9 mouse cellular contexts compared by ENCODE assay signal in the genomic region with DNA sequence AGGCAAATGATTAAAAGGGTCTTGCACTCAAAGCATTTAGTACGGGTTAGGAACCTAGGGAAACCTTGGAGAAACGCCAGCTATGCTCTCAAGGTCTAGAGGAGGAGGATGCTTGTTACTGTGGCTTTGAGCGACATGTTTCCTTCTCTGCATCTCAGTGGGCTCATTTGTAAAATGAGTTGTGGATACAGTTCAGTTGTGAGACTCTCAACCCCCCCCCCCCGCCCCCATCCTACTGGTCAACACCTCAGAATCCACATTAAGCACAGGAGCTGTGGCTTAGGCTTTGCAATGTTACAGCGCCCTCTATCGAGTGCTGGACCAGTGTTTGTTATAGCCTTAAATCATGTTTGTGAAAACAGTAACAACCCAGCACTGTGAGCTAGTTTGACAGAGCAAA. TPM values are rescaled to one million over a fixed set of nuclear protein-coding genes. Genes with fewer than 3 reads are reported as not detected.
DNase-seq lines count a peak whose midpoint lies in the region; ATAC-seq and TF ChIP-seq lines count a peak whose summit lies in the region.
"Had no signal": no experiment of that assay in that cellular context is flagged by ENCODE, and none has a peak within 500 bp of the region (broad histone marks: within the 10 kb centered on the region; RNA-seq: fewer than 3 reads in every experiment).

No protein-coding gene starts in this region.

- peak; percentile 84 for TF ChIP-seq CTCF in cortical plate, adult 2 months (IDR thresholded peaks at IDR 0.05; ENCODE audit: extremely low read depth, insufficient read depth, low read length)

- H3K9ac ChIP-seq in limb, embryonic 11.5 days (ENCODE audit: low read length), result no peak overlapping the region
- no peak overlapping the region for H3K9ac ChIP-seq in midbrain, embryonic 15.5 days
- H3K9ac ChIP-seq: embryonic facial prominence, embryonic 12.5 days had no signal

- DNase-seq in 3134 (ENCODE audit: extremely low read depth, insufficient read length, low spot score), result peak; percentile 52
- DNase-seq in adipocyte (ENCODE audit: low spot score), result peak; percentile 38
- peak; percentile 32 to 58 for DNase-seq in gastrocnemius, postnatal 36 days
- DNase-seq in kidney, adult 8-10 months, result peak; percentile 70 to 84
- DNase-seq in limb, embryonic 11.5 days (ENCODE audit: low spot score), result peak; percentile 61
- peak; percentile 72 to 74 for DNase-seq in spleen, postnatal 36 days (ENCODE audit: low spot score in 2 of 2)

- ATAC-seq in limb, embryonic 11.5 days (ENCODE audit: insufficient number of reproducible peaks, low FRiP score, low TSS enrichment, low read depth), result no peak
- ATAC-seq in midbrain, embryonic 15.5 days (replicated peaks), result 0 out of 2 replicates have a peak, but pooled peaks have one; percentile 62

- no peaks in the 10 kb centered on the region for H3K9me3 ChIP-seq in limb, embryonic 11.5 days (ENCODE audit: control insufficient read depth, low read length)
- no peaks in the 10 kb centered on the region for H3K9me3 ChIP-seq in midbrain, embryonic 15.5 days
- H3K9me3 ChIP-seq: embryonic facial prominence, embryonic 12.5 days had no signal

- no peaks in the 10 kb centered on the region for H3K27me3 ChIP-seq in limb, embryonic 11.5 days (ENCODE audit: control insufficient read depth, insufficient read depth, low read length)
- no peaks in the 10 kb centered on the region for H3K27me3 ChIP-seq in midbrain, embryonic 15.5 days (replicated peaks)
- H3K27me3 ChIP-seq: embryonic facial prominence, embryonic 12.5 days had no signal

- no peak overlapping the region for H3K27ac ChIP-seq in cortical plate, adult 2 months (ENCODE audit: insufficient read depth, low read length)
- H3K27ac ChIP-seq in limb, embryonic 11.5 days (replicated peaks; ENCODE audit: low read depth, low read length), result no peak overlapping the region
- no peak overlapping the region for H3K27ac ChIP-seq in midbrain, embryonic 15.5 days

- TF ChIP-seq POLR2A in cortical plate, adult 2 months (IDR thresholded peaks at IDR 0.05; ENCODE audit: extremely low read depth, insufficient read depth, low read length), result no peak

- H3K36me3 ChIP-seq in limb, embryonic 11.5 days (ENCODE audit: control insufficient read depth, insufficient read depth, low read length), result no peaks in the 10 kb centered on the region
- H3K36me3 ChIP-seq in midbrain, embryonic 15.5 days (replicated peaks), result no peaks in the 10 kb centered on the region
- H3K36me3 ChIP-seq: embryonic facial prominence, embryonic 12.5 days had no signal

- no peak overlapping the region for H3K4me3 ChIP-seq in cortical plate, adult 2 months (ENCODE audit: insufficient read depth, low read length)
- no peak overlapping the region for H3K4me3 ChIP-seq in limb, embryonic 11.5 days (ENCODE audit: low read depth, low read length)
- H3K4me3 ChIP-seq in midbrain, embryonic 15.5 days, result no peak overlapping the region
- H3K4me3 ChIP-seq: embryonic facial prominence, embryonic 12.5 days had no signal

- intact Hi-C loops in gastrocnemius, postnatal 36 days (cut with DNase I), result loop anchor here (1.0 to 5.0 kb wide), 2 partner anchors 63 to 151 kb away; no protein-coding TSS in a partner anchor

- no peak overlapping the region for H3K4me2 ChIP-seq in limb, embryonic 11.5 days (ENCODE audit: low read depth, severe bottlenecking)
- H3K4me2 ChIP-seq in midbrain, embryonic 15.5 days, result no peak overlapping the region
- H3K4me2 ChIP-seq: embryonic facial prominence, embryonic 12.5 days had no signal

- peaks cover 2% of the 10 kb centered on the region; the same call in 1 of the 2 replicates for H3K4me1 ChIP-seq in cortical plate, adult 2 months (ENCODE audit: control insufficient read depth, insufficient read depth, low read length)
- no peaks in the 10 kb centered on the region for H3K4me1 ChIP-seq in limb, embryonic 11.5 days (ENCODE audit: control insufficient read depth, insufficient read depth, low read length)
- no peaks in the 10 kb centered on the region for H3K4me1 ChIP-seq in midbrain, embryonic 15.5 days

- 21% methylated on average over 6 of the region's 6 CpGs for WGBS in limb, embryonic 11.5 days
- 15% methylated on average over 6 of the region's 6 CpGs for WGBS in midbrain, embryonic 15.5 days

RNA-seq across cellular contexts. Expression of a gene that starts 44.5 kb away (rescaled TPM):
- 36.9 and 40.2 TPM in 2 replicates for polyA plus RNA-seq in cortical plate, adult 2 months (2012; rRNA removed)
- total RNA-seq in gastrocnemius, postnatal 36 days (2021), result 1 to 10 TPM; 2.7 to 3.6 TPM
- 1.4 TPM in 2 replicates for polyA plus RNA-seq in limb, embryonic 11.5 days (2014; fragmentation: Nextera tagmentation; extraction: Ambion mirVana)
- polyA plus RNA-seq in midbrain, embryonic 15.5 days (2015; fragmentation: Nextera tagmentation; extraction: Ambion mirVana), result 5.9 and 6.1 TPM in 2 replicates

RNA-seq across cellular contexts. Expression of a gene that starts 52.1 kb away (rescaled TPM):
- 12.5 and 12.6 TPM in 2 replicates for polyA plus RNA-seq in cortical plate, adult 2 months (2012; rRNA removed)
- 10 to 100 TPM in 1 of 2 experiments, 1 to 10 TPM in 1; 9.9 to 13.6 TPM for total RNA-seq in gastrocnemius, postnatal 36 days (2021)
- 66.2 and 74.0 TPM in 2 replicates for polyA plus RNA-seq in limb, embryonic 11.5 days (2014; fragmentation: Nextera tagmentation; extraction: Ambion mirVana)
- polyA plus RNA-seq in midbrain, embryonic 15.5 days (2015; fragmentation: Nextera tagmentation; extraction: Ambion mirVana), result 25.1 and 28.9 TPM in 2 replicates
